Mouse (Mus musculus): ENCODE measurements around the gene Rtca.

Gene Rtca

GRCm38 (mm10) chr3:116507772-116508351 lies at the start of gene Rtca:
Gene Rtca (minus strand): TSS chr3:116508208.
- peak; percentile 95 for DNase-seq (ENCODE audit: low read depth, low spot score)

GRCm38 (mm10) chr3:116551362-116551761 lies 43.4 kb upstream of the Rtca start:
- DNase-seq (ENCODE audit: low read depth, low spot score): no peak

GRCm38 (mm10) chr3:116547430-116547829 lies 39.4 kb upstream of the Rtca start:
- DNase-seq (ENCODE audit: low read depth, low spot score): no peak

GRCm38 (mm10) chr3:116542532-116542931 lies 34.5 kb upstream of the Rtca start:
- no peak for DNase-seq (ENCODE audit: low read depth, low spot score)

- no peak for DNase-seq (ENCODE audit: low read depth, low spot score)
These were observed 34.1 kb upstream of the Rtca start for GRCm38 (mm10) chr3:116542070-116542469.

GRCm38 (mm10) chr3:116537200-116537573 lies 29.2 kb upstream of the Rtca start:
- no peak for DNase-seq (ENCODE audit: low read depth, low spot score)

- DNase-seq (ENCODE audit: low read depth, low spot score): peak; percentile 14
These were observed 28.6 kb upstream of the Rtca start for GRCm38 (mm10) chr3:116536428-116537199.

- DNase-seq (ENCODE audit: low read depth, low spot score): no peak
These were observed 22.8 kb upstream of the Rtca start for GRCm38 (mm10) chr3:116530826-116531225.

- no peak for DNase-seq (ENCODE audit: low read depth, low spot score)
These were observed 21.7 kb upstream of the Rtca start for GRCm38 (mm10) chr3:116529741-116530140.

- DNase-seq (ENCODE audit: low read depth, low spot score): no peak
These were observed 12.2 kb upstream of the Rtca start for GRCm38 (mm10) chr3:116520141-116520761.

- DNase-seq (ENCODE audit: low read depth, low spot score): peak; percentile 84
These were observed 5.1 kb upstream of the Rtca start, which contains the start of gene Dbt for GRCm38 (mm10) chr3:116512904-116513716. Gene Dbt (plus strand): TSS chr3:116513070.

- no peak for DNase-seq (ENCODE audit: low read depth, low spot score)
These were observed 4.3 kb upstream of the Rtca start for GRCm38 (mm10) chr3:116512151-116512903.

- no peak for DNase-seq (ENCODE audit: low read depth, low spot score)
These were observed 12.3 kb downstream of the Rtca start for GRCm38 (mm10) chr3:116495671-116496070.

GRCm38 (mm10) chr3:116493658-116494057 lies 14.3 kb downstream of the Rtca start:
- DNase-seq (ENCODE audit: low read depth, low spot score): no peak

- DNase-seq (ENCODE audit: low read depth, low spot score): no peak
These were observed 16.0 kb downstream of the Rtca start for GRCm38 (mm10) chr3:116491923-116492454.

- no peak for DNase-seq (ENCODE audit: low read depth, low spot score)
These were observed 17.1 kb downstream of the Rtca start for GRCm38 (mm10) chr3:116490920-116491319.

- no peak for DNase-seq (ENCODE audit: low read depth, low spot score)
These were observed 24.7 kb downstream of the Rtca start for GRCm38 (mm10) chr3:116483271-116483670.

GRCm38 (mm10) chr3:116482724-116483123 lies 25.3 kb downstream of the Rtca start:
- DNase-seq (ENCODE audit: low read depth, low spot score): no peak

GRCm38 (mm10) chr3:116480937-116481336 lies 27.1 kb downstream of the Rtca start:
- DNase-seq (ENCODE audit: low read depth, low spot score): no peak

- DNase-seq (ENCODE audit: low read depth, low spot score): peak; percentile 9
These were observed 27.9 kb downstream of the Rtca start for GRCm38 (mm10) chr3:116480119-116480518.

GRCm38 (mm10) chr3:116477351-116477750 lies 30.7 kb downstream of the Rtca start:
- no peak for DNase-seq (ENCODE audit: low read depth, low spot score)
